Mouse (Mus musculus) E14TG2a.4 (cell line): ENCODE measurements around the gene Dagla.

ENCODE experiments used
- CTCF ChIP-seq: conservative IDR thresholded peaks from 2 replicates; pipeline ENCODE4 v1.5.1; 2014; ENCODE audit warnings: low read length
- NANOG ChIP-seq: IDR thresholded peaks from 2 replicates; pipeline ENCODE4 v1.6.1; 2014; ENCODE audit warnings: borderline replicate concordance, low read length, mixed read lengths
- POU5F1 ChIP-seq: IDR thresholded peaks from 2 replicates; pipeline ENCODE4 v1.6.1; 2014; ENCODE audit warnings: low read length, borderline replicate concordance

GRCm38 (mm10) chr19:10286458-10286872 lies 18.2 kb downstream of the Dagla start:
- TF ChIP-seq CTCF (no peak), POU5F1 (no peak), NANOG (no peak)
